8 mouse cellular contexts compared by ENCODE assay signal in genomic region chr16:77502026-77502425, GRCm38 (mm10).
DNase-seq lines count a peak whose midpoint lies in the region; ATAC-seq and TF ChIP-seq lines count a peak whose summit lies in the region.

No protein-coding gene starts in this region.

- H3K4me1 ChIP-seq in heart, adult 2 months (ENCODE audit: control insufficient read depth, insufficient read depth, low read length), result no peaks in the 10 kb centered on the region; the same call in 1 of the 2 replicates
- peaks cover 12% of the 10 kb centered on the region for H3K4me1 ChIP-seq in heart, embryonic 16.5 days (ENCODE audit: control insufficient read depth, insufficient read depth, low read length)
- peaks cover 35% of the 10 kb centered on the region for H3K4me1 ChIP-seq in neural tube, embryonic 13.5 days (replicated peaks)

- peak overlapping the region; percentile 59 for H3K4me3 ChIP-seq in heart, adult 2 months
- H3K4me3 ChIP-seq in left cerebral cortex, adult 2 months, result peak overlapping the region; percentile 49
- H3K4me3 ChIP-seq in heart, embryonic 16.5 days (ENCODE audit: low read length), result peak overlapping the region; percentile 42
- peak overlapping the region; percentile 24 for H3K4me3 ChIP-seq in neural tube, embryonic 13.5 days

- no peaks in the 10 kb centered on the region for H3K9me3 ChIP-seq in heart, embryonic 16.5 days (replicated peaks; ENCODE audit: control insufficient read depth, low read length)
- H3K9me3 ChIP-seq in neural tube, embryonic 13.5 days, result no peaks in the 10 kb centered on the region

- no peak for ATAC-seq in heart, embryonic 16.5 days (replicated peaks; ENCODE audit: extremely low read depth, insufficient read depth, low FRiP score)
- ATAC-seq in neural tube, embryonic 13.5 days (ENCODE audit: low read depth), result no peak

- peak overlapping the region; percentile 88 for H3K27ac ChIP-seq in heart, adult 2 months
- H3K27ac ChIP-seq in left cerebral cortex, adult 2 months, result peak overlapping the region; percentile 88
- H3K27ac ChIP-seq in heart, embryonic 16.5 days (ENCODE audit: low read length), result no peak overlapping the region
- no peak overlapping the region for H3K27ac ChIP-seq in neural tube, embryonic 13.5 days (replicated peaks)

- no peak for DNase-seq in heart, adult 2 months
- no peak for DNase-seq in heart, adult 11 months
- no peak for DNase-seq in left cerebral cortex, adult 2 months (ENCODE audit: extremely low spot score in 1 of 2, low spot score in 2 of 2)
- no peak for DNase-seq in left cerebral cortex, postnatal 4 days
- DNase-seq in thymus, postnatal 4 days, result no peak
- DNase-seq in thymus, postnatal 36 days, result no peak

- peaks cover 14% of the 10 kb centered on the region for H3K36me3 ChIP-seq in heart, adult 2 months (ENCODE audit: control insufficient read depth, insufficient read depth, low read length)
- H3K36me3 ChIP-seq in heart, embryonic 16.5 days (ENCODE audit: control insufficient read depth, insufficient read depth), result peaks cover 6% of the 10 kb centered on the region; the same call in 1 of the 2 replicates
- peaks cover under 1% of the 10 kb centered on the region; the same call in 1 of the 2 replicates for H3K36me3 ChIP-seq in neural tube, embryonic 13.5 days

- intact Hi-C loops in heart, adult 2 months (cut with DNase I), result loop anchor here (5.0 kb wide), 1 partner anchor 65 kb away; no protein-coding TSS in a partner anchor
- intact Hi-C loops in left cerebral cortex, adult 2 months (cut with DNase I), result loop anchor here (5.0 to 10.0 kb wide), 4 partner anchors 143 to 653 kb away; no protein-coding TSS in a partner anchor
- intact Hi-C loops in left cerebral cortex, postnatal 4 days (cut with DNase I), result loop anchor here (5.0 to 10.0 kb wide), 3 partner anchors 80 to 143 kb away; no protein-coding TSS in a partner anchor

- TF ChIP-seq EP300 in heart, adult 2 months (IDR thresholded peaks at IDR 0.05; ENCODE audit: insufficient read depth, low read depth, low read length), result no peak

- TF ChIP-seq POLR2A in heart, adult 2 months (IDR thresholded peaks at IDR 0.05; ENCODE audit: insufficient read depth, low read depth, low read length), result no peak

- H3K27me3 ChIP-seq in heart, adult 2 months (ENCODE audit: control insufficient read depth, insufficient read depth, low read length), result no peaks in the 10 kb centered on the region
- no peaks in the 10 kb centered on the region for H3K27me3 ChIP-seq in heart, embryonic 16.5 days (ENCODE audit: control insufficient read depth, insufficient read depth, low read length)
- H3K27me3 ChIP-seq in neural tube, embryonic 13.5 days, result no peaks in the 10 kb centered on the region

- H3K79me2 ChIP-seq in heart, adult 2 months (replicated peaks; ENCODE audit: control insufficient read depth, insufficient read depth, low read length), result no peaks in the 10 kb centered on the region

- 31% methylated on average over 3 of the region's 3 CpGs for WGBS in heart, adult 2 months
- WGBS in heart, embryonic 16.5 days, result 50% methylated on average over 3 of the region's 3 CpGs
- 70% methylated on average over 3 of the region's 3 CpGs for WGBS in neural tube, embryonic 13.5 days

- peak overlapping the region; percentile 59 for H3K4me2 ChIP-seq in heart, embryonic 16.5 days (ENCODE audit: low read depth, low read length)
- H3K4me2 ChIP-seq in neural tube, embryonic 13.5 days, result peak overlapping the region; percentile 49

- H3K9ac ChIP-seq in heart, adult 2 months (ENCODE audit: low read depth, low read length), result no peak overlapping the region; the same call in 1 of the 2 replicates
- no peak overlapping the region; the same call in none of the 2 replicates for H3K9ac ChIP-seq in heart, embryonic 16.5 days (ENCODE audit: low read length)
- peak overlapping the region; percentile 1; the same call in 1 of the 2 replicates for H3K9ac ChIP-seq in neural tube, embryonic 13.5 days

- TF ChIP-seq CTCF in heart, adult 2 months (IDR thresholded peaks at IDR 0.05), result no peak
- no peak for TF ChIP-seq CTCF in left cerebral cortex, adult 2 months (IDR thresholded peaks at IDR 0.05)

Comparison
In these comparisons a context has a peak if more than half of its experiments do, and no peak if none do; other contexts are left out.
1. H3K27ac ChIP-seq: peak in heart, adult 2 months (single experiment) and left cerebral cortex, adult 2 months (single experiment); none in heart, embryonic 16.5 days (single experiment) and neural tube, embryonic 13.5 days (single experiment).
2. Peak in every context shown above with its lines, with median percentiles within 50 percentile points of each other: H3K4me3 ChIP-seq.